Mouse (Mus musculus) heart, postnatal 14 days (tissue): ENCODE data around the gene Hsd17b2. TPM values are rescaled to one million over a fixed set of nuclear protein-coding genes. Genes with fewer than 3 reads are reported as not detected.

Experiments used
- total RNA-seq, 2 experiments: library from RNA; stranded (reverse); gene quantifications; 2 replicates each; pipeline ENCODE4 v1.2.3; 2021

Gene Hsd17b2
- total RNA-seq, 2 experiments from 2014 or later = not detected

Other genes with a start within 250 kb of the Hsd17b2 start
- gene Plcg2, start 203.6 kb upstream of the Hsd17b2 start, total RNA-seq = 1 to 10 TPM; 6.7 to 9.2 TPM
- 1 to 10 TPM; 1.6 to 2.2 TPM for gene Sdr42e1, start 28.2 kb upstream of the Hsd17b2 start, total RNA-seq
- 1 to 10 TPM; 6.8 to 8.5 TPM for gene Mphosph6, start 100.0 kb downstream of the Hsd17b2 start, total RNA-seq